In genomic region chr11:115219263-115219662, GRCm38 (mm10) we compare ENCODE assay signal across 9 mouse cellular contexts. TPM values are rescaled to one million over a fixed set of nuclear protein-coding genes. Genes with fewer than 3 reads are reported as not detected.
DNase-seq lines count a peak whose midpoint lies in the region; TF ChIP-seq lines count a peak whose summit lies in the region.
"Had no signal": no experiment of that assay in that cellular context is flagged by ENCODE, and none has a peak within 500 bp of the region (broad histone marks: within the 10 kb centered on the region; RNA-seq: fewer than 3 reads in every experiment).

No protein-coding gene starts in this region.

- WGBS in lung, adult 2 months, result 24% methylated on average over 9 of the region's 9 CpGs

- H3K4me3 ChIP-seq in lung, adult 2 months (replicated peaks; ENCODE audit: extremely low read depth, low read depth, low read length), result no peak overlapping the region
- H3K4me3 ChIP-seq: left cerebral cortex, adult 2 months had no signal

- peak; percentile 35; the same call in 1 of the 2 replicates for TF ChIP-seq POLR2A in lung, adult 2 months (IDR thresholded peaks at IDR 0.05; ENCODE audit: borderline replicate concordance, extremely low read depth, low read depth, low read length)

- peak; percentile 63 for DNase-seq in adrenal gland, adult 2 months
- no peak for DNase-seq in adrenal gland, adult 18-20 months (ENCODE audit: low spot score in 2 of 2)
- peak; percentile 18 for DNase-seq in urinary bladder, postnatal 25 days (ENCODE audit: low spot score)
- DNase-seq in urinary bladder, adult 2 months (ENCODE audit: low spot score), result no peak
- peak; percentile 59 for DNase-seq in lung, adult 2 months
- no peak for DNase-seq in layer of hippocampus, postnatal 10 days (ENCODE audit: low spot score in 2 of 2)
- DNase-seq in testis, postnatal 14 days (ENCODE audit: low spot score), result no peak
- no peak for DNase-seq in right cerebral cortex, postnatal 4 days

- H3K4me1 ChIP-seq in lung, adult 2 months (ENCODE audit: control insufficient read depth, insufficient read depth, low read length), result peaks cover 31% of the 10 kb centered on the region

- no peak for TF ChIP-seq CTCF in lung, adult 2 months (IDR thresholded peaks at IDR 0.05; ENCODE audit: insufficient read depth, low read length)

RNA-seq across cellular contexts. Expression of gene Nat9, which starts 31.6 kb away (rescaled TPM):
- total RNA-seq in adrenal gland, adult 2 months (2021), result 10 to 100 TPM; 20.0 to 29.2 TPM
- polyA plus RNA-seq in adrenal gland, adult 2 months (2012; rRNA removed), result 12.0 and 16.2 TPM in 2 replicates
- total RNA-seq in adrenal gland, adult 18-20 months (2021), result 10 to 100 TPM; 26.2 to 27.6 TPM
- polyA plus RNA-seq in urinary bladder, adult 2 months (2012; rRNA removed), result 27.5 and 32.2 TPM in 2 replicates
- polyA plus RNA-seq in lung, adult 2 months (2012; rRNA removed), result 18.8 and 26.4 TPM in 2 replicates
- total RNA-seq in layer of hippocampus, postnatal 10 days (2021), result 10 to 100 TPM; 15.8 to 17.6 TPM

RNA-seq across cellular contexts. Expression of gene Tmem104, which starts 32.0 kb away (rescaled TPM):
- 10 to 100 TPM; 23.7 to 27.9 TPM for total RNA-seq in adrenal gland, adult 2 months (2021)
- polyA plus RNA-seq in adrenal gland, adult 2 months (2012; rRNA removed), result 26.5 and 34.7 TPM in 2 replicates
- 10 to 100 TPM; 20.3 to 20.7 TPM for total RNA-seq in adrenal gland, adult 18-20 months (2021)
- polyA plus RNA-seq in urinary bladder, adult 2 months (2012; rRNA removed), result 7.0 and 9.4 TPM in 2 replicates
- polyA plus RNA-seq in lung, adult 2 months (2012; rRNA removed), result 19.1 and 21.6 TPM in 2 replicates
- 10 to 100 TPM; 15.1 to 20.2 TPM for total RNA-seq in layer of hippocampus, postnatal 10 days (2021)

RNA-seq across cellular contexts. Expression of gene Grin2c, which starts 47.8 kb away (rescaled TPM):
- 1 to 10 TPM; 2.3 to 9.4 TPM for total RNA-seq in adrenal gland, adult 2 months (2021)
- 13.8 and 25.5 TPM in 2 replicates for polyA plus RNA-seq in adrenal gland, adult 2 months (2012; rRNA removed)
- 10 to 100 TPM in 1 of 2 experiments, 1 to 10 TPM in 1; 2.2 to 10.6 TPM for total RNA-seq in adrenal gland, adult 18-20 months (2021)
- 0.74 and 1.0 TPM in 2 replicates for polyA plus RNA-seq in urinary bladder, adult 2 months (2012; rRNA removed)
- 4.8 and 6.5 TPM in 2 replicates for polyA plus RNA-seq in lung, adult 2 months (2012; rRNA removed)
- total RNA-seq in layer of hippocampus, postnatal 10 days (2021), result 10 to 100 TPM; 28.6 to 31.9 TPM

RNA-seq across cellular contexts. Expression of gene Slc9a3r1, which starts 56.1 kb away (rescaled TPM):
- total RNA-seq in adrenal gland, adult 2 months (2021), result 10 to 100 TPM; 15.6 to 26.2 TPM
- 14.8 and 15.0 TPM in 2 replicates for polyA plus RNA-seq in adrenal gland, adult 2 months (2012; rRNA removed)
- total RNA-seq in adrenal gland, adult 18-20 months (2021), result 10 to 100 TPM; 17.2 to 19.3 TPM
- polyA plus RNA-seq in urinary bladder, adult 2 months (2012; rRNA removed), result 67.7 and 76.3 TPM in 2 replicates
- 46.8 and 60.1 TPM in 2 replicates for polyA plus RNA-seq in lung, adult 2 months (2012; rRNA removed)
- total RNA-seq in layer of hippocampus, postnatal 10 days (2021), result 10 to 100 TPM; 70.4 to 78.0 TPM

RNA-seq across cellular contexts. Expression of gene Fdxr, which starts 57.6 kb away (rescaled TPM):
- total RNA-seq in adrenal gland, adult 2 months (2021), result 1,000 to 10,000 TPM; 1,196 to 1,476 TPM
- polyA plus RNA-seq in adrenal gland, adult 2 months (2012; rRNA removed), result 2,178 and 2,420 TPM in 2 replicates
- 1,000 to 10,000 TPM; 1,063 to 1,343 TPM for total RNA-seq in adrenal gland, adult 18-20 months (2021)
- polyA plus RNA-seq in urinary bladder, adult 2 months (2012; rRNA removed), result 10.9 and 11.6 TPM in 2 replicates
- polyA plus RNA-seq in lung, adult 2 months (2012; rRNA removed), result 11.1 and 13.0 TPM in 2 replicates
- 10 to 100 TPM; 22.5 to 23.0 TPM for total RNA-seq in layer of hippocampus, postnatal 10 days (2021)

Comparison
In these comparisons a context has a peak if more than half of its experiments do, and no peak if none do; other contexts are left out.
1. DNase-seq: peak in adrenal gland, adult 2 months (single experiment), urinary bladder, postnatal 25 days (single experiment) and lung, adult 2 months (single experiment); none in adrenal gland, adult 18-20 months (0 of 2), urinary bladder, adult 2 months (single experiment), layer of hippocampus, postnatal 10 days (0 of 2), testis, postnatal 14 days (single experiment) and right cerebral cortex, postnatal 4 days (single experiment).